Mouse (Mus musculus): ENCODE results near the gene Jam3. TPM values are rescaled to one million over a fixed set of nuclear protein-coding genes. Genes with fewer than 3 reads are reported as not detected.

The Jam3 gene
- total RNA-seq, 2 experiments from 2014 or later = 32.6 TPM

- TF ChIP-seq CTCF (IDR thresholded peaks at IDR 0.05) = no peak
- DNase-seq (ENCODE audit: extremely low spot score in 1 of 2, low spot score in 2 of 2) = no peak
- intact Hi-C loops (cut with DNase I) = no loop called here
- Histone ChIP-seq H3K27ac (peak overlapping the region; percentile 89), H3K4me3 (no peak overlapping the region)
Measured at GRCm38 (mm10) chr9:27108451-27108850, 46.8 kb downstream of the Jam3 start.

- intact Hi-C loops (cut with DNase I) = loop anchor here (1.0 to 2.0 kb wide), 2 partner anchors 70 to 221 kb away; no protein-coding TSS in a partner anchor
- H3K27ac ChIP-seq = no peak overlapping the region; the same call in 1 of the 2 replicates
- H3K4me3 ChIP-seq = no peak overlapping the region
- TF ChIP-seq CTCF (IDR thresholded peaks at IDR 0.05) = peak; percentile 95
- peak in 1 of 2 experiments; percentile 45 for DNase-seq (ENCODE audit: extremely low spot score in 1 of 2, low spot score in 2 of 2)
Measured at GRCm38 (mm10) chr9:27106081-27106480, 49.1 kb downstream of the Jam3 start.

GRCm38 (mm10) chr9:27101466-27101865, 53.8 kb downstream of the Jam3 start:
- TF ChIP-seq CTCF (IDR thresholded peaks at IDR 0.05) = no peak
- intact Hi-C loops (cut with DNase I) = no loop called here
- Histone ChIP-seq H3K4me3 (no peak overlapping the region), H3K27ac (no peak overlapping the region)
- DNase-seq (ENCODE audit: extremely low spot score in 1 of 2, low spot score in 2 of 2) = no peak

GRCm38 (mm10) chr9:27099474-27099873, 55.7 kb downstream of the Jam3 start:
- no peak for TF ChIP-seq CTCF (IDR thresholded peaks at IDR 0.05)
- intact Hi-C loops (cut with DNase I) = no loop called here

GRCm38 (mm10) chr9:27098557-27098956, 56.7 kb downstream of the Jam3 start:
- H3K27ac ChIP-seq = no peak overlapping the region
- DNase-seq (ENCODE audit: extremely low spot score in 1 of 2, low spot score in 2 of 2) = no peak
- no peak overlapping the region for H3K4me3 ChIP-seq
- intact Hi-C loops (cut with DNase I) = no loop called here
- TF ChIP-seq CTCF (IDR thresholded peaks at IDR 0.05) = no peak

More at GRCm38 (mm10) chr9:27099474-27099873, 55.7 kb downstream of the Jam3 start:
- no peak for DNase-seq (ENCODE audit: extremely low spot score in 1 of 2, low spot score in 2 of 2)
- Histone ChIP-seq H3K4me3 (no peak overlapping the region), H3K27ac (peak overlapping the region; percentile 15; the same call in 1 of the 2 replicates)

- intact Hi-C loops (cut with DNase I) = no loop called here
- TF ChIP-seq CTCF (IDR thresholded peaks at IDR 0.05) = no peak
- no peak overlapping the region for H3K27ac ChIP-seq
- DNase-seq (ENCODE audit: extremely low spot score in 1 of 2, low spot score in 2 of 2) = no peak
- no peak overlapping the region for H3K4me3 ChIP-seq
Measured at GRCm38 (mm10) chr9:27098092-27098491, 57.1 kb downstream of the Jam3 start.

- intact Hi-C loops (cut with DNase I) = no loop called here
- Histone ChIP-seq H3K4me3 (no peak overlapping the region), H3K27ac (no peak overlapping the region)
- no peak for DNase-seq (ENCODE audit: extremely low spot score in 1 of 2, low spot score in 2 of 2)
- TF ChIP-seq CTCF (IDR thresholded peaks at IDR 0.05) = no peak
Measured at GRCm38 (mm10) chr9:27092916-27093315, 62.3 kb downstream of the Jam3 start.

GRCm38 (mm10) chr9:27090801-27091775, 64.1 kb downstream of the Jam3 start:
- Histone ChIP-seq H3K4me3 (no peak overlapping the region), H3K27ac (peak overlapping the region; percentile 66)
- intact Hi-C loops (cut with DNase I) = no loop called here
- no peak for DNase-seq (ENCODE audit: extremely low spot score in 1 of 2, low spot score in 2 of 2)
- TF ChIP-seq CTCF (IDR thresholded peaks at IDR 0.05) = no peak

- no peak for DNase-seq (ENCODE audit: extremely low spot score in 1 of 2, low spot score in 2 of 2)
Measured at GRCm38 (mm10) chr9:27090134-27090533, 65.1 kb downstream of the Jam3 start.

GRCm38 (mm10) chr9:27087402-27087801, 67.8 kb downstream of the Jam3 start:
- no peak for DNase-seq (ENCODE audit: extremely low spot score in 1 of 2, low spot score in 2 of 2)
- Histone ChIP-seq H3K27ac (no peak overlapping the region; the same call in 1 of the 2 replicates), H3K4me3 (no peak overlapping the region)
- TF ChIP-seq CTCF (IDR thresholded peaks at IDR 0.05) = no peak
- intact Hi-C loops (cut with DNase I) = no loop called here

More at GRCm38 (mm10) chr9:27090134-27090533, 65.1 kb downstream of the Jam3 start:
- H3K27ac ChIP-seq = peak overlapping the region; percentile 66; the same call in 1 of the 2 replicates
- no peak overlapping the region for H3K4me3 ChIP-seq
- intact Hi-C loops (cut with DNase I) = no loop called here
- no peak for TF ChIP-seq CTCF (IDR thresholded peaks at IDR 0.05)

- DNase-seq (ENCODE audit: extremely low spot score in 1 of 2, low spot score in 2 of 2) = no peak
- TF ChIP-seq CTCF (IDR thresholded peaks at IDR 0.05) = no peak
- H3K4me3 ChIP-seq = no peak overlapping the region
- H3K27ac ChIP-seq = no peak overlapping the region
- intact Hi-C loops (cut with DNase I) = no loop called here
Measured at GRCm38 (mm10) chr9:27086256-27086655, 69.0 kb downstream of the Jam3 start.

- no peak for DNase-seq (ENCODE audit: extremely low spot score in 1 of 2, low spot score in 2 of 2)
- Histone ChIP-seq H3K4me3 (no peak overlapping the region), H3K27ac (no peak overlapping the region)
- TF ChIP-seq CTCF (IDR thresholded peaks at IDR 0.05) = no peak
- intact Hi-C loops (cut with DNase I) = no loop called here
Measured at GRCm38 (mm10) chr9:27075812-27076211, 79.4 kb downstream of the Jam3 start.

Measured in left cerebral cortex, adult 2 months (tissue).